Mouse (Mus musculus) central nervous system, embryonic 18 days (tissue): ENCODE results near the gene Ppp6r3. TPM values are rescaled to one million over a fixed set of nuclear protein-coding genes. Genes with fewer than 3 reads are reported as not detected.

Source experiments
- polyA plus RNA-seq: library from polyadenylated mRNA; depleted of rRNA; stranded (reverse); fragments of >200 nt; gene quantifications from 2 replicates; pipeline ENCODE4 v1.2.3, GENCODE M21; 2012; rRNA removed

Ppp6r3 gene
- 95.9 and 99.5 TPM in 2 replicates for polyA plus RNA-seq

DNA sequence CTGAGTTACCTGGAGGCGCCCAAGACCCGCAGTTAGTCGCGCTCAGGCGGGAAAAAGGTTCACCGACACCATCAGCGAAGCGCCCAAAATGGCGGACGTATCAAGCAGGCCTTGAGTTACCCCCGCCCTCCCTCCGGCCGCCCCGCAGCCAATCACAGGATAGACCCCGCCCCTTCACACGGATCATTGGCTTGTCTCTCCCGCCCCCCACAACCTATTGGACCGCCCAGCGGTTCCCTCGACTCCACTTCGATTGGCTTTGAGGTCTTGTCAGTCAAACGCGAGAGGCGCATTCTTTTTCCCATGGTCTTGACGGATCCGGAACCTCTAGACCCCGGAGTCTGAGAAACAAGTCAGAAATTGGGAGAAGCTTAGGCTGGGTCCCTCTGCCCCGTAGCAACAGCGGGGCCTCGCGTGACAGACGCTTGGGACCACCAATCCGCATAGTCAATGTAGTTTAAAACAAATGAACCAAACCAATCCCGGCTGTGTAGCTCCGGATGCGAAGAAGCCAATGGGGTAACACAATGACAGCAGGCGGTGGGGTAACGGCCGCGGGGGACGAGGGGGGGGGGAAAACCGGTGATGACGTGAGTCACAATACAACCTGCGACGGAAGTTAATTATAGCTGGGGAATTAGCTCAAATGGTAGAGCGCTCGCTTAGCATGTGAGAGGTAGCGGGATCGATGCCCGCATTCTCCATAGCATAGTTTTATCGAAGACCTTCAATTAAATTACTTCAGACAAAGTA is at the start of gene Ppp6r3:
Ppp6r3 (minus strand) TSS at position 118 of the 753 bp plus-strand sequence.

DNA sequence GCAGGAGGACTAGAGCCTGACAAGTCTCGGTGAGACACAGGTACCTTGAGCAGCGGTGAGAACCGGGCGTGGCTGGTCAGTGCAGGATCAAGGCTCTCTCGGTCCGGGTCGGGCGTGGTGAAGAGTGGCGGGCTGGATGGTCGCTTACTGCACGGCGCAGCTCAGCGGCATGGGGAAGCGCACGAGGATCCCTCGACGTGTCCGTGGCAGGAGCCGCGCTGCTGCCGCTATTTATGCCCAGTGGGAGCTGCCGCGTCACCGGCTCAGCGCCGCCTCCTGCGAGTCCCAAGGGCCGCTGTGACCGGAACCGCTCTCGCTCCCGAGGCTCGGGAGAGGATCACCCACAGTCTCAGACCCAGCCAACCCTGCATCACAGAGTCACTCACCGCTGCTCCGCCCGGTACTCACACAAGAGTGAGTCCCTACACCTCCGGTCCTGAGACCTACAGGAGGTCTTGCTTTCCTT is 161.2 kb downstream of the Ppp6r3 start, which contains the start of gene Gal:
Gal (minus strand) TSS at position 277 of the 466 bp plus-strand sequence.

Other genes with a start within 250 kb of the Ppp6r3 start
- 0.34 and 0.53 TPM in 2 replicates for gene Tesmin, start 186.9 kb downstream of the Ppp6r3 start, polyA plus RNA-seq
- 9.5 and 12.4 TPM in 2 replicates for gene Gal, start 161.2 kb downstream of the Ppp6r3 start, polyA plus RNA-seq
- gene Lrp5, start 110.8 kb upstream of the Ppp6r3 start, polyA plus RNA-seq: 3.3 and 4.1 TPM in 2 replicates
- 37.1 and 41.0 TPM in 2 replicates for gene 1810055G02Rik, start 132.5 kb upstream of the Ppp6r3 start, polyA plus RNA-seq
- 48.4 and 49.2 TPM in 2 replicates for gene Kmt5b, start 191.7 kb upstream of the Ppp6r3 start, polyA plus RNA-seq